Mouse (Mus musculus) erythroid progenitor cell, adult 5-6 weeks (primary cell): ENCODE results near the gene Snurf. TPM values are rescaled to one million over a fixed set of nuclear protein-coding genes. Genes with fewer than 3 reads are reported as not detected.

ENCODE experiments used
- ATAC-seq: replicated peaks from 2 replicates; pipeline ENCODE4 v1.8.0; 2016; ENCODE audit warnings: moderate number of reproducible peaks, mild to moderate bottlenecking, moderate TSS enrichment, inconsistent platforms; ENCODE audit not compliant: poor library complexity, low FRiP score, severe bottlenecking
- total RNA-seq, 2 experiments: library from RNA; stranded (forward) in 1 of 2; stranded (reverse) in 1 of 2; fragments of 150-400 nt in 1 of 2; fragments of 186-747, 209-891 nt in 1 of 2; gene quantifications; 2 replicates each; pipeline versions ENCODE4 v1.2.3 to v1.2.4; 2015 to 2017; ENCODE audit warnings: low replicate concordance in 2 of 2

Snurf gene
- total RNA-seq (2015; ENCODE audit: low replicate concordance) (not detected in 2 replicates), total RNA-seq (2017; ENCODE audit: low replicate concordance) (not detected in 2 replicates)

GRCm38 (mm10) chr7:60004606-60005330, at the start of gene Snurf, which contains the start of gene Gm38393:
Gene Snurf (minus strand): TSS chr7:60005049.
Gene Gm38393 (minus strand): TSS chr7:60005064.
- ATAC-seq: no peak

DNA sequence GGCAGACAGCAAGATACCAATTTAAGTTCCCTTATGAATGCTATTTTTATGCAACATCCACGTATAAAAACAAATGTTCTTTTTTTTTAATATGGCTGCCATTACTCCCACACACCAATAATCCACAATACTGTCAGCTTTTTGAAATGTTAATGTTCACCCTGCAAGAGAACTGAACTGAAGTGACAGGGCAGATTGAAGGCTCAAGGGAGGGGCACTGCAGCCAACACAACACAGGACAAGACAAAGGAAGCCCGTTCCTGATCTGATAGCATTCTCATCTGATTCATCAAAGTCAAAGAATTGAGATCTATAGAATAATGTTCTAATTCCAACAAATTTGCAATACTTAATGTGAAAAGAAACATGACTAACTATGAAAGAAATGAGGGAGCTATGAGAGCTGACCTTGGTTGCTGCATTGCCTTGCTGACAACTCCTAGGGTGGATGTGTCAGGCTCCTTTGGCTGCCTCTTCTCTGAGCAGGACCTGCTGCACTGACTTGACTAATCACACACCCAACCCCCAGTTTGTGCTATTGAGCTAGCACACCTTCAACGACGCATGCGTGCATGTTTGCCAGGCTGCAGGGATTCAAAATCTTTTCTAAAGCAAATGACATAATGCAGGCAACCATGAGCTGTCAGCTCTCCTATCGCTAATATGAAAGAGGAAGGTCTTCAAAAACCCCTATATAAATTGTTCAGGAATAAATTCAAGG, 42.8 kb upstream of the Snurf start:
- no peak for ATAC-seq

DNA sequence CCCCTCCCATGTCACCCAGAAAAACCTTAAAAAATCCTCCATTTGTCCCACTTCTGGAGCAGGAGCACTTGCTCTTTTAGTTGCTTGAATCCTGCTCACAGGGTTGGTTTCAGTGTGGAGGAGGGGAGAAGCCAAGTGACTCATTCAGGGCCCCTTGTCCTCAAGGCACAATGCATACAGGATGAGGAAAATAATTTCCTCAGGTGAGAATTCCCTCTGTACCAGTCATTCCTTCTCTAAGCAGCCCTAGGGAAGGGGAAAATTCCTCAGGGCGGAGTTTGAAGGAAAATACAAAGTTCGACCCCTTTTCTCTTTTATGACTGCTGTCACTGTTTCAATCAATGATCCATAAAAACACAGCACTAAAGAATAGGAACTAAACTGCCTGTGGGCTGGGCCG, 8.3 kb upstream of the Snurf start:
- no peak for ATAC-seq

GRCm38 (mm10) chr7:60007727-60008360, 3.0 kb upstream of the Snurf start:
- no peak for ATAC-seq

DNA sequence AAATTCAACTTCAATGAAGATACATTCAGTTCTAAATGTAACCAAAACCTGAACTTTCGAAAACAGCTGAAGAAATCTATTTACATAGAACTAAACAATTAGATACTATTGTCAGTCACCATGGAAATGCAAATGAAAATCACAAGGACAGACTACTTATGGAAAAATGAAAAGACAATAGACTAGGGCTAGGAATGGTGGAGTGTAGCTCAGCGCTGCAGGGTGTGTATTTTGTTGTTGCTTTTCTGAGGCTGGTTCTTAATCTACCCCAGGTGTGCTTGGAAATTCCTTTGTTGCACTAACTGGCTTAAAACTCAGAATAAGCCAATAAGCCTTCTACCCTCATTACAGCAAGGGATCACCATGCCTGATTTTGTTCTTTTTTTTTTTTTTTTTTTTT, 1.4 kb upstream of the Snurf start:
- ATAC-seq: no peak

- ATAC-seq: no peak
Observed at GRCm38 (mm10) chr7:60003921-60004605, 786 bp downstream of the Snurf start.

GRCm38 (mm10) chr7:60003006-60003865, 1.6 kb downstream of the Snurf start:
- ATAC-seq: no peak

DNA sequence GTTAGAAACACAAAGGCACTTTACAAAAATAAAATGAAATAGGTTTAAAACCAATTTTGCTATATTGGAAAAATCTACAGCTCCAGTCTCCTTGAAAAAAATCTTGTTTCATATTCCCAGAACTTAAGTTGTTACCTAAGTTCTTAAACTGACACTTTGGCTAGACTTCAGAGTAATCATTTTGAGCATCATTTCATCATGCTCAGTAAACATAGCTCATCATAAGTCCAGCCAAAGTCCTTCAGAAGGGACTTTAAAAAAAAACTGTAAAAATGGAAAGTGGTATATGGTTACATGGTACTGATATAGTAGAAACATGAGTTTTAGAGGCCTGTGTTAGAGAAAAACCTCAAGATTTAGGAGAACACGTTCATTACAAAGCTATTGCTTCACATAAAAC, 26.2 kb downstream of the Snurf start:
- ATAC-seq: no peak

Other genes starting within 250 kb of the Snurf start
- not detected in 2 replicates for gene Gm38393, start within 50 bp of the Snurf start, total RNA-seq (2015; ENCODE audit: low replicate concordance)
- gene Gm38393, start within 50 bp of the Snurf start, total RNA-seq (2017; ENCODE audit: low replicate concordance): not detected in 2 replicates
- not detected in 2 replicates for gene Snrpn, start 135.2 kb upstream of the Snurf start, total RNA-seq (2015; ENCODE audit: low replicate concordance)
- not detected in 2 replicates for gene Snrpn, start 135.2 kb upstream of the Snurf start, total RNA-seq (2017; ENCODE audit: low replicate concordance)